Mouse (Mus musculus): Measurements from ENCODE around the gene Cdkal1. TPM values are rescaled to one million over a fixed set of nuclear protein-coding genes. Genes with fewer than 3 reads are reported as not detected.

Cdkal1 gene
- polyA plus RNA-seq, 1 experiment from 2014 or later = 29.0 TPM

DNA sequence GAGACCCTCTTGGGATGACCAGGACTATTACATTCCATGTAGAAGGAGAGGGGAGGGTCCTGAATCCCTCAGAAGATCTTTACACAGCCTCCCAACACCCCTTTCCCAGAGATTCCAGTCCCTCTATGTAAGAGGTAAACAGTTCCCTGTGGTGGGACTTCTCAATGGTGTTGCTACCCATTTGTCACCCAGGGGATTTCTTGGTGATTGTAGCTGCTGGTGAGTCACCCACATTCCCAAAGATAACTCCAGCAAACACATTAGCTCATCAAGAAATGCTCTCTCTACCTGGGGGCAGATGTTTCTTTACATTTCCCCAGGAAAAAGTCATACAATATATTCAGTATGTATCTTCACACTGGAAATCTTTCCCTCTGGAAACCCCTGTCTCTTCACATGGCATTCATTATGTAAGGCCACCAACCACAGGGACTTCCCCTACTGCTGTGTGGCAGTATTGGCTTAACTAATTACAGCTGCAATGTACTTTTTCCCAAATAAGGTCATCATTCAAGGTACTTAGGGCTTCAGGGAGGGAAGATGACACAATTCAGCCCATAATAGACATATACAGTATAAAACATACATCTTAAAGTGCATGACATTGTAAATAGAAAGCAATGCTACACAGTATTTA lies 636.8 kb downstream of the Cdkal1 start:
- no peaks in the 10 kb centered on the region for H3K36me3 ChIP-seq (ENCODE audit: control insufficient read depth, insufficient read depth, low read length)
- H3K27me3 ChIP-seq (ENCODE audit: control insufficient read depth, insufficient read depth, low read length) = no peaks in the 10 kb centered on the region
- no peaks in the 10 kb centered on the region; the same call in 1 of the 2 replicates for H3K4me1 ChIP-seq (replicated peaks; ENCODE audit: control insufficient read depth, insufficient read depth, low read length)
- no peaks in the 10 kb centered on the region for H3K9me3 ChIP-seq (ENCODE audit: control insufficient read depth, low read length)
- no peak overlapping the region for H3K4me2 ChIP-seq (replicated peaks; ENCODE audit: low read depth, low read length)
- H3K4me3 ChIP-seq (ENCODE audit: low read depth, low read length) = no peak overlapping the region
- DNase-seq (ENCODE audit: low spot score) = no peak
- no peak overlapping the region for H3K27ac ChIP-seq (ENCODE audit: low read depth, low read length)
- ATAC-seq (ENCODE audit: low FRiP score) = no peak
- H3K9ac ChIP-seq (ENCODE audit: low read depth, low read length) = no peak overlapping the region

DNA sequence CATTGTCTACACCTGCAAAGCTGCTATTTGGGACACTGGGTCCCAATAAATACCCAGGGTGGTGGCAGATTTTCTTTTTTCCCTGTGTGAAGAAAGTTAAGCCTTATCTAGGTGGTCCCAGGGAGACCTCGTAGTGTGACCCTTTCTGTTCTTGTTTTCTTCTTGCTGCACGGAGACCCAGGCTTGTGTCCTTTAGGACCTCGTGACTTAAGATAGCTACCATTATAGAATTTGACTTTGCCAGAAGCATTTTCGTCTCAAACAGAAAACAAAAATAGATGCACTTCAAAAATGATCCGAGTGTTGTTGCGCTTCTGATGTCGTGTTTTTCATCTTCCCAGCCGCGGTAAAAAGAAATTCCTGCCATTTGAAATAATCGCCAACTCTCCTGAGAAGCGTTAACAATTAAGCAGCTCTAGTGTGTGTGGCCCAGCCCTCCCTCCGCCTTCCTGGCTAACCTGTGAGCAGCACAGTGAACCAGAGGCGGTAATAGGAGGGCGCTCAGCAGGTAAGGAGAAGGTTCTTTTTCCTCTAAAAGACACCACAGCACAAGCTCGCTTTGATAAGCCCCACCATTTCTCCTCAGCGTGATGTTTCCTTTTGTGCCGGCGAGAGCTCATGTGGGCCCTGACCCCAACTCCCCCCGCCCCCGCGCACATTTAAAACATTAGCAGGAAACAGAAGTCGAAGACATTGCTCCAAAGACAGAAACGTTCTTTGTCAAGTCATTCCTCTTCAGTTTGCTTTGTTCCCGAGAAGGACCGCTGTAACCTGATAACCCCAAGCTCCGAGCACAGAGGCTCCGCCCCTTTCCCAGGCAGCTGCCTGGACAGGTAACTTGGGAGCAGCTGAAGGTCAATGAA lies 645.1 kb downstream of the Cdkal1 start:
- DNase-seq (ENCODE audit: low spot score) (peak; percentile 61), ATAC-seq (ENCODE audit: low FRiP score) (no peak)
- no peak overlapping the region for H3K27ac ChIP-seq (ENCODE audit: low read depth, low read length)
- peak overlapping the region; percentile 46 for H3K4me2 ChIP-seq (replicated peaks; ENCODE audit: low read depth, low read length)
- peak overlapping the region; percentile 16 for H3K4me3 ChIP-seq (ENCODE audit: low read depth, low read length)
- H3K27me3 ChIP-seq (ENCODE audit: control insufficient read depth, insufficient read depth, low read length) = no peaks in the 10 kb centered on the region
- H3K9me3 ChIP-seq (ENCODE audit: control insufficient read depth, low read length) = no peaks in the 10 kb centered on the region
- peak overlapping the region; percentile 34 for H3K9ac ChIP-seq (ENCODE audit: low read depth, low read length)
- 2% methylated on average over 27 of the region's 27 CpGs for WGBS
- no peaks in the 10 kb centered on the region for H3K4me1 ChIP-seq (replicated peaks; ENCODE audit: control insufficient read depth, insufficient read depth, low read length)
- H3K36me3 ChIP-seq (ENCODE audit: control insufficient read depth, insufficient read depth, low read length) = no peaks in the 10 kb centered on the region

DNA sequence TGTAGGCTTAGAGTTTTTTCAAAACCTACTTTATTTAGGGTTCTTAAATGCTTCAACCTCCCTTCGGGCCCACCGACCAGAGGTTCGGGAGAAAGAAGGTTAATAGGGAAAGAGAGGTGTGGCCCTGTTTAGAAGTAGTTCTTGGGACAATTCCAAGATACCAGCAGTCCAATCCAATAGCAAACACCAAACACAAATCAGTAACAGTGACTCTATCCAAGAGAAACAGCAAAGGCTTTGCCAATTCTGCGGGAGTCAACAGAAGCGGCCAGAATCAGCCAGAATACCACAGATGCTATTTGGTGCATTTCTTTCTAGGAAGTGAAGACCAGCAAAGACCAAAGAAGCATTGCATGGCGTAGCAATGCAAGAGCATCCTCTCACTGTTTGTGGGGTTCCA lies 646.7 kb downstream of the Cdkal1 start:
- DNase-seq (ENCODE audit: low spot score) (no peak), ATAC-seq (ENCODE audit: low FRiP score) (no peak)
- H3K4me1 ChIP-seq (replicated peaks; ENCODE audit: control insufficient read depth, insufficient read depth, low read length) = no peaks in the 10 kb centered on the region
- H3K4me3 ChIP-seq (ENCODE audit: low read depth, low read length) = no peak overlapping the region
- H3K36me3 ChIP-seq (ENCODE audit: control insufficient read depth, insufficient read depth, low read length) = no peaks in the 10 kb centered on the region
- H3K27me3 ChIP-seq (ENCODE audit: control insufficient read depth, insufficient read depth, low read length) = no peaks in the 10 kb centered on the region
- WGBS = 94% methylated on average over 6 of the region's 6 CpGs
- H3K9ac ChIP-seq (ENCODE audit: low read depth, low read length) = no peak overlapping the region
- no peak overlapping the region for H3K27ac ChIP-seq (ENCODE audit: low read depth, low read length)
- no peak overlapping the region for H3K4me2 ChIP-seq (replicated peaks; ENCODE audit: low read depth, low read length)
- H3K9me3 ChIP-seq (ENCODE audit: control insufficient read depth, low read length) = no peaks in the 10 kb centered on the region

DNA sequence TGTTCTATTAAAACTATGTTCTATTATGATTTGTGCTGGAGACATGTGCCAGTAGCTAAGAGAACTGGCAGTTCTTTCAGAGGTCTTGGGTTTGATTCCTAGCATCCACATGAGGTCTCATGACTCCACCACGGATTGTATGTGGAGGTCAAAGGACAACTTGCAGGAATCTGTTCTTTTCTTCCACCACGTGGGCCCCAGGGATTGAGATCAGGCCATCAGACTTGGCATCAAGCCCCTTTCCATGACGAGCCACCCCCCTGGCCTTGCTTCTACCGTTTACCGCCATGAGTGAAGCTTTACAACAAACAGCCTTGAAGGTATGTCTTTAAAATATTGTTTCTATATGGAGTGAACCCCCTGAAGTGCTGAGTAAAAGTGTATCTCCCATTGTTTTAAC lies 651.6 kb downstream of the Cdkal1 start:
- DNase-seq (ENCODE audit: low spot score) = no peak
- H3K9ac ChIP-seq (ENCODE audit: low read depth, low read length) = no peak overlapping the region
- no peak for ATAC-seq (ENCODE audit: low FRiP score)
- no peaks in the 10 kb centered on the region for H3K27me3 ChIP-seq (ENCODE audit: control insufficient read depth, insufficient read depth, low read length)
- no peaks in the 10 kb centered on the region for H3K4me1 ChIP-seq (replicated peaks; ENCODE audit: control insufficient read depth, insufficient read depth, low read length)
- H3K27ac ChIP-seq (ENCODE audit: low read depth, low read length) = no peak overlapping the region
- no peaks in the 10 kb centered on the region for H3K9me3 ChIP-seq (ENCODE audit: control insufficient read depth, low read length)
- 75% methylated on average over 5 of the region's 5 CpGs for WGBS
- no peaks in the 10 kb centered on the region for H3K36me3 ChIP-seq (ENCODE audit: control insufficient read depth, insufficient read depth, low read length)
- no peak overlapping the region for H3K4me3 ChIP-seq (ENCODE audit: low read depth, low read length)
- H3K4me2 ChIP-seq (replicated peaks; ENCODE audit: low read depth, low read length) = no peak overlapping the region

DNA sequence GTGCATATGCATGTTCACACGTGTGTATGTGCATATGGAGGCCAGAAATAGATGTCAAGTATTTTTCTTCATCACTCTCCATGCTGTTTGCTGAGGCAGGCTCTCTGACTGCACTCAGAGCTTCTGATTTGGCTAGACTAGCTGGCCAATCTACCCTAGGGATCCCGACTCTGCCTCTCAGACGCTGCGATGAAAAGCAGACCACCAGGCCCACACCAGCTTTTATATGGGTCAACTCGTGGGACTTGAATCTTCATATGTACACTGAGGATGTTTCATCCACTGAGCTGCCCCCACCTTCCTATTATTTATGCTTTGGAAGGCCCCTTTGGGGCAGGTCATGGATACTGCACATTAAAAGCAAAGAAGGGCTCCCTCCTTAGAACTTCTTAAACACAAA lies 652.0 kb downstream of the Cdkal1 start:
- Histone ChIP-seq H3K27me3 (ENCODE audit: control insufficient read depth, insufficient read depth, low read length) (no peaks in the 10 kb centered on the region), H3K4me3 (ENCODE audit: low read depth, low read length) (no peak overlapping the region), H3K27ac (ENCODE audit: low read depth, low read length) (no peak overlapping the region), H3K36me3 (ENCODE audit: control insufficient read depth, insufficient read depth, low read length) (no peaks in the 10 kb centered on the region), H3K4me1 (replicated peaks; ENCODE audit: control insufficient read depth, insufficient read depth, low read length) (no peaks in the 10 kb centered on the region), H3K4me2 (replicated peaks; ENCODE audit: low read depth, low read length) (no peak overlapping the region), H3K9me3 (ENCODE audit: control insufficient read depth, low read length) (no peaks in the 10 kb centered on the region), H3K9ac (ENCODE audit: low read depth, low read length) (no peak overlapping the region)
- WGBS = 84% methylated on average over 5 of the region's 5 CpGs
- DNase-seq (ENCODE audit: low spot score) = no peak
- no peak for ATAC-seq (ENCODE audit: low FRiP score)

DNA sequence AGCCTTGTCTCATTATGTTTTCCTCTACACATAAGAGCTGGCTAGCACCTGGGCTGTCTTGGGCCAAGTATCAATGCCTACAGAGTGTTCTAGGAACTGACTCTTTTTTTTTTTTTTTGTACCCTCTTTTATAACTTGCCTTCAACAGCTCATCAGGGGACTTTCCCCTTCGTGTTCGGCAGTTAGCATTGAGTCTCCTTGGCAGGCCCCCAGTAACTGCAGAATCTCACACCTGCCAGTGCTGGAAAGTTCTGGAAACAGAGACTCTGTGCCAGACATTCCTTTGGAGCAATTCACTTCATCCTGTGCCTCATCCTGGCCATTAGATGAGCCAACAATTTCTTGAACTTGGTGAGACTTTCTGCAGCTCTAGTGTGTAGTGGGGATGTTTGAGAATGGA lies 652.9 kb downstream of the Cdkal1 start:
- ATAC-seq (ENCODE audit: low FRiP score) = no peak
- no peak for DNase-seq (ENCODE audit: low spot score)
- H3K27ac ChIP-seq (ENCODE audit: low read depth, low read length) = no peak overlapping the region

DNA sequence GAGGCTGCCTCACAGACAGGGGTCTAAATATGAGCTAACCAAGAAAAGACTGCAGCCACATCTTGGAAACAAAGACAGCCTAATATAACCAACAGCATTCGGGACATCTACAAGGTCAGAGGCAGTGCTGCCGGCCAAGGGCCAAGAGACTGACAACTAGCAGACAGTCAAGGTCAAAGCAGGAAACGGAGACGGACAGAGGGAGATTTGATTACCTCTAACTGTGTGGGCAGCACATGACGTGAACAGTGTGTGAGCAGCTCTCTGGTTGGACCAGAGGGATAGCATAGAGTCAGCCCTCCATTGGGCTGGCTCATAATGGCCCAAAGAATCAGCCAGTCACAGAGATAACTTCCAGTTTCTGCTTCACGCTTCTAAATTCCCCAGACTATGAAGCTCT lies 655.8 kb downstream of the Cdkal1 start:
- 62% methylated on average over 6 of the region's 6 CpGs for WGBS
- no peaks in the 10 kb centered on the region; the same call in 1 of the 2 replicates for H3K4me1 ChIP-seq (replicated peaks; ENCODE audit: control insufficient read depth, insufficient read depth, low read length)
- no peak overlapping the region for H3K4me2 ChIP-seq (replicated peaks; ENCODE audit: low read depth, low read length)
- H3K9ac ChIP-seq (ENCODE audit: low read depth, low read length) = no peak overlapping the region
- H3K4me3 ChIP-seq (ENCODE audit: low read depth, low read length) = no peak overlapping the region
- H3K9me3 ChIP-seq (ENCODE audit: control insufficient read depth, low read length) = no peaks in the 10 kb centered on the region
- H3K27me3 ChIP-seq (ENCODE audit: control insufficient read depth, insufficient read depth, low read length) = no peaks in the 10 kb centered on the region
- DNase-seq (ENCODE audit: low spot score) (no peak), ATAC-seq (ENCODE audit: low FRiP score) (no peak)
- H3K27ac ChIP-seq (ENCODE audit: low read depth, low read length) = no peak overlapping the region
- no peaks in the 10 kb centered on the region for H3K36me3 ChIP-seq (ENCODE audit: control insufficient read depth, insufficient read depth, low read length)

More for the DNA sequence above, 652.9 kb downstream of the Cdkal1 start:
- H3K9ac ChIP-seq (ENCODE audit: low read depth, low read length) = no peak overlapping the region
- 78% methylated on average over 2 of the region's 2 CpGs for WGBS
- H3K27me3 ChIP-seq (ENCODE audit: control insufficient read depth, insufficient read depth, low read length) = no peaks in the 10 kb centered on the region
- no peak overlapping the region for H3K4me3 ChIP-seq (ENCODE audit: low read depth, low read length)
- H3K4me1 ChIP-seq (replicated peaks; ENCODE audit: control insufficient read depth, insufficient read depth, low read length) = no peaks in the 10 kb centered on the region
- no peaks in the 10 kb centered on the region for H3K36me3 ChIP-seq (ENCODE audit: control insufficient read depth, insufficient read depth, low read length)
- no peak overlapping the region for H3K4me2 ChIP-seq (replicated peaks; ENCODE audit: low read depth, low read length)
- H3K9me3 ChIP-seq (ENCODE audit: control insufficient read depth, low read length) = no peaks in the 10 kb centered on the region

DNA sequence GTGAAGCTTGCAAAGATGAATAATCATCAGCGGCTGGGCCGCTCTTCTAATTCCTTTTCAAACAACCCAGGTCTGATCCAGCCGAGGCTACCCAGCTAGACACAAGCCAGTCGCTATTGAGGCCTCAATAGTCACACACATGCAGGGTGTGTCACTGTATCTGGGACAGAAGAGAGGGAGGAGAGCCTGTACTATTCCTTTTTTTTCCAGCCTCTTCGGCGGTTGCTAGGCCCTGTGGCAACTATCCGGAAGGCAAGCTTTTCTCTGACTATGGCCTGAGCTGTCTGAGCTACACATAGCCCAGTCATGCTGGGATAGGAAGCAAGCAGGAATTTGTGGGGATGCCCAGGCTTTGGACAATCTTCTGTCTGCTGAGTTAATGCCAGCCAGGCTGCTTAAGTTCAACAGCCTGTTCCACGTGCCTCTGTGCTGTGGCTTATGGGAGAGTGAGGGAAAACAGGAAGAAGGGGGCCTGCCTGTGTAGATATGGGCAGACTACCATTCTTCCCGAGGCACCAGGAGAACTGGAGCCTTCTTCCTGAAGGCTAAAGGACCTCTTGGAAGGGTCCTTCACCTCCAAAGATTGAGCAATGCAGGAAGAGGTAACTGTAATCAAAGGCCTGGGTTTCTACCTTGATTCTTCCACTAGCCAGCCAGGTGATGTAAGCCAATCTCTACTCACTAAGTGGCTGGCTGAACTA lies 658.5 kb downstream of the Cdkal1 start:
- Histone ChIP-seq H3K4me3 (ENCODE audit: low read depth, low read length) (no peak overlapping the region), H3K27ac (ENCODE audit: low read depth, low read length) (peak overlapping the region; percentile 31; the same call in 1 of the 2 replicates), H3K9me3 (ENCODE audit: control insufficient read depth, low read length) (no peaks in the 10 kb centered on the region), H3K4me1 (replicated peaks; ENCODE audit: control insufficient read depth, insufficient read depth, low read length) (no peaks in the 10 kb centered on the region; the same call in 1 of the 2 replicates), H3K27me3 (ENCODE audit: control insufficient read depth, insufficient read depth, low read length) (no peaks in the 10 kb centered on the region), H3K36me3 (ENCODE audit: control insufficient read depth, insufficient read depth, low read length) (no peaks in the 10 kb centered on the region), H3K9ac (ENCODE audit: low read depth, low read length) (0 out of 2 replicates have a peak overlapping the region, but pooled peaks have one; percentile 12), H3K4me2 (replicated peaks; ENCODE audit: low read depth, low read length) (no peak overlapping the region)
- DNase-seq (ENCODE audit: low spot score) (peak; percentile 31), ATAC-seq (ENCODE audit: low FRiP score) (peak; percentile 61; the same call in 1 of the 2 replicates)
- 40% methylated on average over 9 of the region's 9 CpGs for WGBS

Measured in hindbrain, embryonic 11.5 days (tissue).